Mouse (Mus musculus) midbrain, embryonic 13.5 days (tissue): ENCODE measurements around the gene Babam1. TPM values are rescaled to one million over a fixed set of nuclear protein-coding genes. Genes with fewer than 3 reads are reported as not detected.
A peak's percentile ranks its signal among the peaks of the same experiment; 100 is the strongest.

Source experiments
- ATAC-seq: fragments of 200-750 bp; cut with Nextera tagmentation; 2 replicates; pipeline ENCODE4 v1.8.0; 2017; ENCODE audit warnings: mild to moderate bottlenecking, moderate TSS enrichment, moderate library complexity
- H3K27ac ChIP-seq: fragments of 300-500 bp; sonication (generic); 2 replicates; pipeline ENCODE4 v1.5.1; 2015; ENCODE audit warnings: inconsistent platforms, mild to moderate bottlenecking, moderate library complexity
- H3K27me3 ChIP-seq: fragments of 300-500 bp; sonication (generic); 2 replicates; pipeline ENCODE4 v1.6.1; 2015; ENCODE audit warnings: mild to moderate bottlenecking, inconsistent platforms
- H3K36me3 ChIP-seq: fragments of 300-500 bp; sonication (generic); 2 replicates; pipeline ENCODE4 v1.6.1; 2015; ENCODE audit warnings: mild to moderate bottlenecking, inconsistent platforms
- H3K4me1 ChIP-seq: fragments of 300-500 bp; sonication (generic); replicated peaks from 2 replicates; pipeline ENCODE4 v1.6.1; 2015; ENCODE audit warnings: inconsistent platforms
- H3K4me2 ChIP-seq: fragments of 300-500 bp; sonication (generic); replicated peaks from 2 replicates; pipeline ENCODE4 v1.6.1; 2015; ENCODE audit warnings: moderate library complexity, mild to moderate bottlenecking, inconsistent platforms
- H3K4me3 ChIP-seq: fragments of 300-500 bp; sonication (generic); replicated peaks from 2 replicates; pipeline ENCODE4 v1.5.1; 2015; ENCODE audit warnings: mild to moderate bottlenecking, inconsistent platforms
- H3K9ac ChIP-seq: fragments of 300-500 bp; sonication (generic); replicated peaks from 2 replicates; pipeline ENCODE4 v1.6.1; 2015; ENCODE audit warnings: mild to moderate bottlenecking, inconsistent platforms
- H3K9me3 ChIP-seq: fragments of 300-500 bp; sonication (generic); 2 replicates; pipeline ENCODE4 v1.6.1; 2016; ENCODE audit warnings: mild to moderate bottlenecking, inconsistent platforms
- WGBS: fragments of 180-500 bp; shearing (Covaris S2); methylation state at CpG from one replicate; pipeline ENCODE4 v1.1.7; 2015; 5-methylcytosine and 5-hydroxymethylcytosine counted together
- polyA plus RNA-seq: library from polyadenylated mRNA; unstranded; fragments of >200 nt; fragmentation: Nextera tagmentation; extraction: Ambion mirVana; gene quantifications from 2 replicates; pipeline ENCODE4 v1.2.1, GENCODE M21; 2015

The Babam1 gene
- polyA plus RNA-seq, 1 experiment from 2014 or later = 96.9 TPM

GRCm38 (mm10) chr8:71383396-71383795 is 13.3 kb upstream of the Babam1 start:
- 11% methylated on average over 12 of the region's 12 CpGs for WGBS
- Histone ChIP-seq H3K36me3 (no peaks in the 10 kb centered on the region), H3K27ac (no peak overlapping the region)

GRCm38 (mm10) chr8:71383860-71384259 is 12.8 kb upstream of the Babam1 start:
- 49% methylated on average over 3 of the region's 3 CpGs for WGBS
- ATAC-seq = no peak
- Histone ChIP-seq H3K27me3 (no peaks in the 10 kb centered on the region; the same call in 1 of the 2 replicates), H3K4me2 (no peak overlapping the region), H3K36me3 (no peaks in the 10 kb centered on the region), H3K4me3 (no peak overlapping the region), H3K9me3 (no peaks in the 10 kb centered on the region), H3K9ac (0 out of 2 replicates have a peak overlapping the region, but pooled peaks have one; percentile 0), H3K4me1 (peaks cover 44% of the 10 kb centered on the region), H3K27ac (no peak overlapping the region)

More at GRCm38 (mm10) chr8:71383396-71383795, 13.3 kb upstream of the Babam1 start:
- no peak for ATAC-seq
- Histone ChIP-seq H3K4me3 (no peak overlapping the region), H3K27me3 (no peaks in the 10 kb centered on the region), H3K9me3 (no peaks in the 10 kb centered on the region), H3K4me1 (peaks cover 49% of the 10 kb centered on the region), H3K4me2 (no peak overlapping the region), H3K9ac (0 out of 2 replicates have a peak overlapping the region, but pooled peaks have one; percentile 0)

GRCm38 (mm10) chr8:71385212-71385835 is 11.3 kb upstream of the Babam1 start:
- 70% methylated on average over 12 of the region's 12 CpGs for WGBS
- no peak for ATAC-seq
- Histone ChIP-seq H3K4me1 (peaks cover 29% of the 10 kb centered on the region), H3K27ac (no peak overlapping the region), H3K36me3 (no peaks in the 10 kb centered on the region), H3K4me2 (no peak overlapping the region), H3K9me3 (no peaks in the 10 kb centered on the region), H3K27me3 (no peaks in the 10 kb centered on the region; the same call in 1 of the 2 replicates), H3K4me3 (no peak overlapping the region), H3K9ac (no peak overlapping the region)

GRCm38 (mm10) chr8:71388267-71388666 is 8.4 kb upstream of the Babam1 start:
- no peaks in the 10 kb centered on the region for H3K9me3 ChIP-seq
- ATAC-seq = no peak
- no peak overlapping the region for H3K27ac ChIP-seq
- no peaks in the 10 kb centered on the region; the same call in 1 of the 2 replicates for H3K27me3 ChIP-seq
- H3K4me1 ChIP-seq = peaks cover 5% of the 10 kb centered on the region
- H3K36me3 ChIP-seq = no peaks in the 10 kb centered on the region
- no peak overlapping the region for H3K4me2 ChIP-seq
- WGBS = 88% methylated on average over 1 of the region's 1 CpGs
- H3K4me3 ChIP-seq = no peak overlapping the region
- H3K9ac ChIP-seq = no peak overlapping the region

GRCm38 (mm10) chr8:71391696-71392095 is 5.0 kb upstream of the Babam1 start:
- Histone ChIP-seq H3K4me3 (no peak overlapping the region), H3K27me3 (no peaks in the 10 kb centered on the region; the same call in 1 of the 2 replicates), H3K4me1 (peaks cover 5% of the 10 kb centered on the region), H3K9ac (no peak overlapping the region), H3K27ac (no peak overlapping the region), H3K9me3 (no peaks in the 10 kb centered on the region), H3K36me3 (no peaks in the 10 kb centered on the region), H3K4me2 (no peak overlapping the region)
- 89% methylated on average over 2 of the region's 2 CpGs for WGBS
- no peak for ATAC-seq

- H3K4me2 ChIP-seq = no peak overlapping the region
- H3K27ac ChIP-seq = no peak overlapping the region
- no peaks in the 10 kb centered on the region; the same call in 1 of the 2 replicates for H3K27me3 ChIP-seq
- peaks cover 8% of the 10 kb centered on the region for H3K4me1 ChIP-seq
- 78% methylated on average over 5 of the region's 5 CpGs for WGBS
- H3K36me3 ChIP-seq = no peaks in the 10 kb centered on the region
- ATAC-seq = no peak
- no peak overlapping the region for H3K4me3 ChIP-seq
- no peaks in the 10 kb centered on the region for H3K9me3 ChIP-seq
- H3K9ac ChIP-seq = no peak overlapping the region
Measured at GRCm38 (mm10) chr8:71392391-71392790, 4.3 kb upstream of the Babam1 start.

- H3K36me3 ChIP-seq = no peaks in the 10 kb centered on the region
- no peak overlapping the region for H3K4me3 ChIP-seq
- ATAC-seq = no peak
- no peaks in the 10 kb centered on the region; the same call in 1 of the 2 replicates for H3K27me3 ChIP-seq
- H3K27ac ChIP-seq = no peak overlapping the region
- WGBS = 8% methylated on average over 3 of the region's 3 CpGs
- H3K9me3 ChIP-seq = no peaks in the 10 kb centered on the region
- H3K4me2 ChIP-seq = 0 out of 2 replicates have a peak overlapping the region, but pooled peaks have one; percentile 15
- peaks cover 13% of the 10 kb centered on the region for H3K4me1 ChIP-seq
- no peak overlapping the region for H3K9ac ChIP-seq
Measured at GRCm38 (mm10) chr8:71392871-71393270, 3.8 kb upstream of the Babam1 start.

GRCm38 (mm10) chr8:71394481-71394880 is 2.2 kb upstream of the Babam1 start:
- ATAC-seq = no peak
- 83% methylated on average over 7 of the region's 7 CpGs for WGBS

GRCm38 (mm10) chr8:71395071-71395470 is 1.6 kb upstream of the Babam1 start:
- H3K4me3 ChIP-seq = no peak overlapping the region
- peaks cover 14% of the 10 kb centered on the region for H3K4me1 ChIP-seq
- no peak overlapping the region for H3K27ac ChIP-seq
- no peak overlapping the region for H3K4me2 ChIP-seq
- WGBS = 81% methylated on average over 10 of the region's 10 CpGs
- ATAC-seq = no peak
- no peaks in the 10 kb centered on the region for H3K9me3 ChIP-seq
- H3K9ac ChIP-seq = no peak overlapping the region
- H3K36me3 ChIP-seq = peaks cover 17% of the 10 kb centered on the region
- no peaks in the 10 kb centered on the region for H3K27me3 ChIP-seq

More at GRCm38 (mm10) chr8:71394481-71394880, 2.2 kb upstream of the Babam1 start:
- peaks cover 14% of the 10 kb centered on the region for H3K4me1 ChIP-seq
- peaks cover 12% of the 10 kb centered on the region for H3K36me3 ChIP-seq
- no peaks in the 10 kb centered on the region for H3K9me3 ChIP-seq
- no peak overlapping the region for H3K27ac ChIP-seq
- no peak overlapping the region for H3K9ac ChIP-seq
- H3K27me3 ChIP-seq = no peaks in the 10 kb centered on the region
- no peak overlapping the region for H3K4me3 ChIP-seq
- no peak overlapping the region for H3K4me2 ChIP-seq

- peak within 1 kb of the TSS; percentile 41 for H3K27ac ChIP-seq
- H3K4me3 ChIP-seq = peak within 1 kb of the TSS; percentile 86
- peaks cover 17% of the 10 kb centered on the region for H3K36me3 ChIP-seq
- peaks cover 14% of the 10 kb centered on the region for H3K4me1 ChIP-seq
- WGBS = 93% methylated on average over 9 of the region's 9 CpGs
- ATAC-seq = no peak
- H3K9ac ChIP-seq = no peak within 1 kb of the TSS
- H3K27me3 ChIP-seq = no peaks in the 10 kb centered on the region
- no peaks in the 10 kb centered on the region for H3K9me3 ChIP-seq
- peak within 1 kb of the TSS; percentile 95 for H3K4me2 ChIP-seq
Measured at GRCm38 (mm10) chr8:71395629-71396028, 1.0 kb upstream of the Babam1 start, which contains the start of gene Ushbp1. TSS of gene Ushbp1 (minus strand) at chr8:71395802.

GRCm38 (mm10) chr8:71397701-71398100 is 1.0 kb downstream of the Babam1 start:
- H3K9me3 ChIP-seq = no peaks in the 10 kb centered on the region
- H3K36me3 ChIP-seq = peaks cover 17% of the 10 kb centered on the region
- H3K27ac ChIP-seq = no peak overlapping the region
- H3K4me3 ChIP-seq = peak overlapping the region; percentile 86
- WGBS = 84% methylated on average over 12 of the region's 12 CpGs
- no peak for ATAC-seq
- peak overlapping the region; percentile 84; the same call in 1 of the 2 replicates for H3K9ac ChIP-seq
- H3K4me1 ChIP-seq = peaks cover 14% of the 10 kb centered on the region
- H3K4me2 ChIP-seq = peak overlapping the region; percentile 95
- H3K27me3 ChIP-seq = no peaks in the 10 kb centered on the region

- H3K27me3 ChIP-seq = no peaks in the 10 kb centered on the region
- no peaks in the 10 kb centered on the region for H3K9me3 ChIP-seq
- no peak overlapping the region for H3K4me3 ChIP-seq
- H3K4me1 ChIP-seq = peaks cover 21% of the 10 kb centered on the region
- no peak overlapping the region for H3K27ac ChIP-seq
- 96% methylated on average over 2 of the region's 2 CpGs for WGBS
- no peak overlapping the region for H3K4me2 ChIP-seq
- peaks cover 31% of the 10 kb centered on the region for H3K36me3 ChIP-seq
- ATAC-seq = no peak
- no peak overlapping the region for H3K9ac ChIP-seq
Measured at GRCm38 (mm10) chr8:71400826-71401225, 4.2 kb downstream of the Babam1 start.
